Mouse (Mus musculus): ENCODE data around the gene Edar.
A peak's percentile ranks its signal among the peaks of the same experiment; 100 is the strongest.

Gene Edar

DNA sequence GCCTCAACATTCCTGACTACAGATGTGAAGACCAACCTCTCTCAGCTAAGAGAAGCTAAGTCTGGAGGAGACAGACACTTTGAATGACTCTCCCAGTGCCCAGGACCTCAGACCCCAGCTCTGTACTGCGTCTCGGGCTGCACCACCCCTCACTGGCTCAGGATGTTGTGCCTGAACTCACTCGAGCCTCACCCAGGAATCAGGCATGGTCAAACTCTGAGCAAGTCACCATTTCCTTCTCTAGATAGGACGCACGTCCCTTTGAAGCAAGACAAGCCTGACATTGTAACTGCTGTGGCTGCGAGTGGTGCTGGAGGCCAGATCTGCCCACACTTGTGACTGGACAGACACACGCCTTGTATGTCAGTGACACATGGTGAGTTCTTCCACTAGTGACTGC lies 73.5 kb downstream of the Edar start:
- DNase-seq (ENCODE audit: low read depth, low spot score): no peak

GRCm38 (mm10) chr10:58601431-58601901 lies 74.0 kb downstream of the Edar start:
- no peak for DNase-seq (ENCODE audit: low read depth, low spot score)

GRCm38 (mm10) chr10:58600983-58601382 lies 74.5 kb downstream of the Edar start:
- DNase-seq (ENCODE audit: low read depth, low spot score): no peak

DNA sequence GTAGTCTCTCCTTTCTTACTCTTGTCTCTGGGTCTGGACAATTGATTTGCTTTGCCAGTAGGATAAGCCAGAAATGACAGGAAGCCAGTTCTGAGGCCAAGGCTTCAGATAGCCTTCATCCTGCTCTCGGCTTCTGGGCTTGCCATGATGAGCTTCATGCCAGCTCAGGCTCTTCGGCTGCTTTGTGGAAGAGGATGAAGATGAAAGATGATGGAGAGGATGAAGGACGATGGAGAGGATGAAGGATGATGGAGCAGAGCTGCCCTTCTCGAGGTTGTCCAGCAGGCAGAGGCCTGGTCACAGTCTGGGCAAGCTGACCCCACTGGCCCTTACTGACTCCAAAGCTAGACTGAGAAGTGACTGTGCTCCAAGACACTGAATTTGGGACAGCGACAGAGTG lies 75.3 kb downstream of the Edar start:
- no peak for DNase-seq (ENCODE audit: low read depth, low spot score)

DNA sequence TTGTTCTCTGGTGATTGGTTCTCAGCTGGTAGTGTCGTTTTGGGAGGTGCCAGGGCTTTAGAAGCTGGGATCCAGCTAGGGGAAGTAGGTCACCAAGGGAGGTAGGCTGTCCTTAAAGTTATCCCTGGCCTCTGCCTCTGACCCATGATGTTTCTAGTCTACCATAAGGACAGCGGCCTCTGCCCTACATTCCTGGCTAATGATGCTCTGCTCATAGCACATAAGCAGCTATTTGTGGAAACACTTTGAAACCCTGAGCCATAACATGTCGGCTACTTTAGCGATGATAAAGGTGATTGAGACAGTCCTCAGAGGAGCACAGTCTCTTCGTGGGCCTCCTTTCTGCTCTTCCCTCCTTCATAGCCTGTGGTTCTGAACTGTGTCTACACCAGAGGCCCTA lies 79.6 kb downstream of the Edar start:
- no peak for DNase-seq (ENCODE audit: low read depth, low spot score)

GRCm38 (mm10) chr10:58595197-58595596 lies 80.3 kb downstream of the Edar start:
- DNase-seq (ENCODE audit: low read depth, low spot score): no peak

DNA sequence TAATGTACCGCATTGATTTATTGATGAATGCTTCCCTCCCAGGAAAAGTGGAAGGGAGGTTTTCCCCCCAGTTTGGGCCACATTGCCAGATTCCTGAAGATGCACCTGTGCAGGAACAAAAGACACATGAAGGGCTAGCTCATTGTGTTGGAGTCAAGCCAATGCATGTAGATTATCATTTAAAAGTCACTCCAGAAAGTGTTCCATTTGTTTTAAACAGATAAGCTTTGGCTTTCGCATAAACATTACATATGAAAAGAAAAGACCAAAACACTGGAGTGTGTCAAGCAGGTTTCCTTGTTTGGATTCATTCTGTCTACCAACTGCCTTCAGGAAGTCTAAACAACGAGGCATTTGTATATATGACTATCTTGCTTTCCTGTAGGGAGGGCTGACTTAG lies 81.0 kb downstream of the Edar start:
- DNase-seq (ENCODE audit: low read depth, low spot score): no peak

DNA sequence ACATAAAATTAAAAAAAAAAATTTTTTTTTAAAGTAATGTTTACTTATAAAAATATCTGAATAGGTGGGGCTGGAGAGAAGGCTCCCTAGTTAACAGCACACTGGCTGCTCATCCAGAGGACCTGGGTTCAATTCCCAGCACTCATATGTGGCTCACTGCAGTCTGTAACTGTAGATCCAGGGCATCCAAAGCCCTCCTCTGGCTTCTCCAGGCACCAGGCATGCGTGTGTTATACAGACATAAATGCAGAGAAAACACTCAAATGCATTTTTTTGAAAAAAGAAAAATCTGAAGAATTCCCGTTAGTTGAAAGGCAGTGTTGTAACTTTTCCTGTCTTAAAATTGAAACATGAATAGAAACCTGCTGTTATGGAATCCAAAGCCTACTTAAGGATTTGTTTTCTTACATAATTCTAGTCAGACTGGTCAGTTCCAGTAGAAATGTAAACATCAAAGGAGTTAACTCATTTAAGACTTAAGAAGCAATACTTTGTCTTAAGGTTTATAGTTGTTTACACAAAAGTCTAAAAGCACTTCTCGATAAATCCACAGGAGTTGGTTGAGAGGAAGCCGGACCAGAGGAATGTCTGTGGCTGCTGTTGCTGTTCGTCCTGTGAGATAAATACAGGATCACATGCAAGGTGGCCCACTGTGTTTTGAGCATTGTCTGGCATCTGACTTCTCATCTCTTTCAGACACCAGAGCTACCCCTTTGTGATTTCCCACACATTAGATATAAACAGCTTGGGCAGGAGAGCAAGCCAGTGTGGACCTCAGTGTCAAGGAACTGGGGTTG lies 89.8 kb downstream of the Edar start:
- DNase-seq (ENCODE audit: low read depth, low spot score): no peak

GRCm38 (mm10) chr10:58560521-58560920 lies 114.9 kb downstream of the Edar start:
- DNase-seq (ENCODE audit: low read depth, low spot score): no peak

GRCm38 (mm10) chr10:58559901-58560300 lies 115.6 kb downstream of the Edar start:
- DNase-seq (ENCODE audit: low read depth, low spot score): no peak

DNA sequence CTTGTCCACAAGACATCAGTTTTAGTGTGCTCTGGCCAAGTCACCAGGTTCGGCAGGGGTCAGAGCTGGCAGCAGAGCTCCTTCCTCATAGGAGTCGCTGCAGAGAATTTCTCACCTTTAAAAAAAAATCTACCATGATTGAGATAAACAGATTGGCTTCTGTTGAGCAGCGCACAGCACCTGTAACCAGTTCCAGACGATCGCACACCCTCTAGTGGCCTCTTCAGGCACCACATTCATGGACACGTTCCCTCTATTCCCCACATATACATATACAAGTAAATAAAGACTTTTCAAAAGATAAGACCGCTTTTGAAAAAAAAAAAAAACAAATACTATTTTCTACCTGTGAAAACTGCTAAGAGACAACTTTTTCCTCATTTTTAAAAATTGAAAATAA lies 116.4 kb downstream of the Edar start:
- peak; percentile 2 for DNase-seq (ENCODE audit: low read depth, low spot score)

DNA sequence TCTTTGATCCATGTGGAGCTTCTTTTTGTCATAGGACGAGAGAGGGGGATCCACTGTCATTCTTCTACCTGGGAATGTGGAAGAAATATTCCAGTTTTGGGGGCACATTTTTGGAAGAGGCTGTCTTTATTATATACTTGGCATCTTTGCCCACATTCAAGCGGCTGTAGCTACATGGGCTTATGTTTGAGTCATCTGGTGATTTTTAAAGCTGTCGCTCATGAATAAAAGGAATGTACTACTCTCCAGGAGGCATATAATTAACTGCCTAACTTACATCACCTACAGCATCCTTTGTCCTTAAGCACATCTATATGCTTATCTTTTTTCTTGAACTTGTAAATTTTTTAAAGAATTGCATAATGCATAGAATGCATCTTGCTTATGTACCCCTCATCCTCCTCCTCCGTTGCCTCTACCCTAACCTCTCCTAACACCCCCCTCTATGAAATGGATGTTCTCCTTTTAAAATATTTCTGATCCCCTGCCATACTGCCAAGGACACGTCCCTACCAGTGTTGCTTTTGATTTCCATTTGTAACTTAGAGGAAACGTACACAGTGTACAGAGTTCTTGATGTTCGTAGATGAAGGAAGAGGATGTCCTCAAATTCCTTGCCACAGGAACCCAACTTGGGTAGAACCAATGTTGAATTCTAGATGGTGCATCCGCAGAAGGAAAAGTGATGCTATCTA lies 120.6 kb downstream of the Edar start:
- no peak for DNase-seq (ENCODE audit: low read depth, low spot score)
